Mouse (Mus musculus): ENCODE measurements around the gene 1700017D01Rik. TPM values are rescaled to one million over a fixed set of nuclear protein-coding genes. Genes with fewer than 3 reads are reported as not detected.
"Not testable (repeated sequence)": the region's sequence is repeated elsewhere in the genome, so short reads cannot be mapped to it uniquely, and the experiment has no call there.

1700017D01Rik gene
- polyA plus RNA-seq (2012; rRNA removed): not detected in 2 replicates

GRCm38 (mm10) chr19:11130776-11131175 lies at the start of gene 1700017D01Rik:
Gene 1700017D01Rik, minus strand, starts transcription at chr19:11130876.
- DNase-seq (ENCODE audit: low spot score): not testable (repeated sequence)

DNA sequence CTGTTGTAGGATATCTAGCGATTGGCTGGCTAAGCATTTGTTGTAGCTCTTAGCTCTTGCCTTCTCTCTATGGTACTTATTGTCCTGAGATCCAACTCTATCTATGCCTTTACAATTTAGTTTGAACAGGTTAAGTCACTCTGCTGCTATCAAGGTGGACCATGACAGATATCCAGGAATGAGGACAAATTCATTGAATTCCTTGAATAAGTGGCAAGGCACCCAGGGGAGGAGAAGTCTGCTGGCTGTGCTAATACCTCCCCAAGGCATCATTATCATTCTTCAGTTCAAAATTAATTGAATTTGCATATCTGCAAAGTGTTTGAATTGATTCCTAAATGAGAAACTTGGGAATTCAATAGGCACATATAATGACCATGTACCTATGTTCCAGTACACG lies 46.8 kb upstream of the 1700017D01Rik start:
- DNase-seq (ENCODE audit: low spot score): no peak

DNA sequence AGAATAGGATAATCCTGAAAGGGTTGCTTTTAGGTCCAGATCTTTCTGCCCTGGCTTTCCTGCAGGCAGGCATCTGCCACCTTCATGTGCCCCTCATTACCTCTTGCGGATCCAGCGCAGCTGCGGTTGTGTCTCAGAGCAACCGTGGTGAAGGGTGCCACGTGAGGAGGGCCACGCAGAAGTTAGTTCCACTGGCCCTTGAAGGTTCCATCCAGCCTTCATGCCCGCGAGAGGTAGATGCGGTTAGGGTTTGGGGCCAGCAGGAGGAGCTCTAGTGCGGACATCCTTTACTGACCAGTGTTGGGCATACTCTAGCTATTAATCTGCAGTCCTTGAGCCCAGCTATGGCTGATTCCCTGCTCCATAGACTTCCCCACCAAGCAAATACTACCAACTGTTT lies 34.5 kb upstream of the 1700017D01Rik start, which contains the start of gene 1700025F22Rik:
TSS of gene 1700025F22Rik (minus strand) at position 149 of the 400 bp plus-strand sequence.
- DNase-seq (ENCODE audit: low spot score): no peak

DNA sequence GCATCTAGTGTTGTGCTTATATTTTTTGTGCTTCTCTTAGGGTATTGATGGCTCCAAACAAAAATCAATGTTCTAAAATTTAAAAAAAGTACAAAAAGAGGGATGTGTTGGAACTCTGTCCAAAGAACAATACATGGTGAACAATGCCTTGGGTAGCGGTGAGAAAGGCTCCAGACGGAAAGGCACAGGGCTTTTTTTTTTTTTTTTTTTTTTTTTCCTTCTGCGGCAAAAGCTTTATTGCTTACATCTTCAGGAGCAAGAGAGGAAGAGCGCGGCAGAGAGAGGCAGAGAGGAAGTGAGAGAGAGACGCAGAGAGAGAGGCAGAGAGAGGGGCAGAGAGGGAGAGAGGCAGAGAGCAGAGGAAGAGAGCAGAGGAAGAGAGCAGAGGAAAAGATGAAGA lies 27.2 kb upstream of the 1700017D01Rik start:
- DNase-seq (ENCODE audit: low spot score): not testable (repeated sequence)

GRCm38 (mm10) chr19:11135336-11135735 lies 4.7 kb upstream of the 1700017D01Rik start:
- DNase-seq (ENCODE audit: low spot score): no peak

- no peak for DNase-seq (ENCODE audit: low spot score)
Measured at GRCm38 (mm10) chr19:11134852-11135251, 4.2 kb upstream of the 1700017D01Rik start.

DNA sequence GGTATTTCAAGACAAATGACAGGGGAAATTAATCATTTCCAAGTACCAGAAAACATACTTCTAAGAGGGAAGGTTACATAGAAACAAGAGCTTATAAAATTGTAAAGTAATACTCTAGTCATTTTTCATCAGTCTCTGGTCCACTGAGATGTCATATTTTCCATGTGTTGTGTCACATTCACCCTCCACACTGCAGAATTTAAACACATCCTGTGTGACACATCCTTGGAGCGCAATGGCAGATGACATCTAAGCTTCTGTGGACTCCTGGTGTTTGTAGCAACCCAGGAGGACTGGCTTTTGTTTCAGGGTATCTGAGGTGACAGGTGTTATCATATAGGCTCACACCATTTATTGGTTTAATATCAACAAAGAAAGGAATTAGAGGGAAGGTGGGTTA lies 974 bp downstream of the 1700017D01Rik start:
- DNase-seq (ENCODE audit: low spot score): no peak

GRCm38 (mm10) chr19:11121016-11121420 lies 9.7 kb downstream of the 1700017D01Rik start:
- not testable (repeated sequence) for DNase-seq (ENCODE audit: low spot score)

DNA sequence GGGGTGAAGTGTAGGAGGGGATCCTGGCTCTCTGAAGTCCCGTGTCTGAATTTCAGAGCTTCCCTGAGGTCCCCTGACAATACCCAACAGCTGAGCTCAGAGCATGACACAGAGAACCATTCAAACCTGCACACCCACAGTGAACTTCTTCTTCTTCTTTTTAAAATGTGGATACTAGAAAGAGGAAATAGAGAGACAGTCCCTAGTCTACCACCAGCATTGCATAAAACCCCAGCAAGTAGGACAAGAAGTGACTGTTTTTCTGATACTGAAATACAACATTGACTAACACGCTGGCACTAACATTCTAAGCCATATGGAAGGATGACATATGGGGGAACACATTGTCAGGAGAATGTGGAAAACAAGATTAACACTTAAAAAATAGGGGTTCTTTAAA lies 11.3 kb downstream of the 1700017D01Rik start:
- no peak for DNase-seq (ENCODE audit: low spot score)

DNA sequence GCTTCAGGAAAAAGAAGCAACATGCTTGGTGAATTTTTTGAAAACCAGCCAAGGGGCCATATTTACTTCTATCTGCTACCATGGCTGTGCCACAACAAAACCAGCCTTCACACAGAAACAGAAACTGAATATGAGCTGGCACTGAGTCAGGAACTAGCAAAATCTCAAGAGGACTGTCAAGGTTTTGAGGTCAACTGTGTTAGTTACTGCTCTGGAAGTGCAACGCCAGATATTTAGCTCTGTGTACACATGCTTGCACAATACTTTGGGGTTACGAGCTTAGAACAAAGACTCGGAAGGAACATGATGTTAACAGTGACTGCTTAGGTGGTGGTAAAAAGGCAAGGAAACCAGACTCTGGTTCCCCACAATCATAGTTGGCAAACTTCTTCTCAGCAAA lies 22.9 kb downstream of the 1700017D01Rik start:
- DNase-seq (ENCODE audit: low spot score): no peak

DNA sequence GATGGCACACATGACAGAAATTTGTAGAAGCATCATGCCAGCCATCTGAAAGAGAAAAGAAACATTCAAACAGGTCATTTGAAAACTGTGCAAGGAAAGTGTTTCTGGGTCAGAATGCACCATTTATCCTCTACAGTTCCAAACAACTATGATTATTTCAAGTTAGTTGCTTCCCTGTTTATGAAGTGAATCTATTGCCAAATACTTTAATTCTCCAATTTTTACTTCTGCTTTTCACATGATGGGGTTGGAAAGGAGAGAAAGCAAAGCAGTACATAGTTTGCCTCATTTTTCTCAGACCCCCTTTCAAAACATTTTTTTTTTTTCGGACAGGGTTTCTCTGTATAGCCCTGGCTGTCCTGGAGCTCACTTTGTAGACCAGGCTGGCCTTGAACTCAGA lies 28.8 kb downstream of the 1700017D01Rik start:
- DNase-seq (ENCODE audit: low spot score): no peak

DNA sequence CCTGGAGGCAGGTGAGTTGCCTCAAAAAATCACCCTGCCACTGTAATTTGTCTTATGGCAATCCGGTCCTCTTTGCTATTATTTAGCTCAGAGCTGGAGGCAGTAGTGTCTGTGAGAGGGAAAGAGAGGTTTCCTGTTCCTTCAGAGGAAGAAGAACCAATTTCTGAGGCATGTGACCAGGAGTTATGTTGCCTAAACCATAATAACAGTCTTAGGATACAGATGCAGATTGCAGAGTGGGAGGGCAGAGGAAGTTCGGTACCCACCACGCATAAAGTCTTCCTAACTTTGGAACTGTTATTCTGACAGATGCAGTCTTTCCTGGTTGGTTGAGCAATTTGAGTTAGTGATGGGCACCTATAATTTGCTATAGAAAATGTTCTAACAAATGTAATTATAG lies 32.3 kb downstream of the 1700017D01Rik start:
- no peak for DNase-seq (ENCODE audit: low spot score)

GRCm38 (mm10) chr19:11092131-11092530 lies 38.5 kb downstream of the 1700017D01Rik start:
- DNase-seq (ENCODE audit: low spot score): not testable (repeated sequence)

- no peak for DNase-seq (ENCODE audit: low spot score)
Measured at GRCm38 (mm10) chr19:11080934-11081333, 49.7 kb downstream of the 1700017D01Rik start, which contains the start of gene Ms4a8a. Gene Ms4a8a, minus strand, starts transcription at chr19:11081102.

DNA sequence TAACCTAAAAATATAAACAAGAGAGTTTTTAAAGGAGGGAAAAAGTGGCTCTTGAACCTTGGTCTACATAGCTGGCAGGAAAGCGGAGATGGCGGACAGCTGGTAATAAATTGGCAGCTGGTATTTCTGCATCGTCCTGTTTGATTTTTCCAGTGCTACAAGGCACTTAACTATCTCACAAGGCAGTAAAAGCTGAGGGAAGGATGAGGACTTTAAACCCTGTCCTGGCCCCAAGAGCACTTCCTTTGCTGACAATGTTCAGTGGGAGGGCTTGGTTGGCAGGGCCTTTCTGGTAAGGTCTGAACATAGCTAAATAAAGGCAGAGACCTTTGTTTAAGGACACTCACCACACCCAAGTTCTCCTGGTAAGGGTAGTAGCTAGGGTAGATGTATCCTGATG lies 60.3 kb downstream of the 1700017D01Rik start:
- no peak for DNase-seq (ENCODE audit: low spot score)

- DNase-seq (ENCODE audit: low spot score): no peak
Measured at GRCm38 (mm10) chr19:11065202-11065875, 65.3 kb downstream of the 1700017D01Rik start.

GRCm38 (mm10) chr19:11060900-11061299 lies 69.8 kb downstream of the 1700017D01Rik start:
- DNase-seq (ENCODE audit: low spot score): no peak

GRCm38 (mm10) chr19:11059967-11060366 lies 70.7 kb downstream of the 1700017D01Rik start:
- DNase-seq (ENCODE audit: low spot score): no peak

DNA sequence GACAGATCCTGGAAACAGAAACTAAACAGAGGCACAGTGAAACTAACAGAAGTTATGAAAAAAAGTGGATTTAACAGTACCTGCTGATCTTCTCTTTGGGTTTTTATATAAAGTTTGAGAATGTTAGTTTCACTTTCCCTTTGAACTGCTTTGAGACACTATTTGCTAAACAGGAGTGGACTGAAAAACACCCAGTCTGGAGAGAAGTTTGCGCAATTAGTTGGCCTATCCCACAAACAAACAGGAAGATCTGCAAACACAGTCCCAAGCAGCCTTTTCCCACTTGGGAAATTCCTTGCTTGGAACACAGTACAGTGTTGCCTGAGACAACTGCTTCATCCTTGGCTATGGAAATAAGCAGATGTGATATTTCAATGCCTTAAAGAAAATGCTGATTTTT lies 75.0 kb downstream of the 1700017D01Rik start:
- not testable (repeated sequence) for DNase-seq (ENCODE audit: low spot score)

- DNase-seq (ENCODE audit: low spot score): no peak
Measured at GRCm38 (mm10) chr19:11053277-11053676, 77.4 kb downstream of the 1700017D01Rik start.

DNA sequence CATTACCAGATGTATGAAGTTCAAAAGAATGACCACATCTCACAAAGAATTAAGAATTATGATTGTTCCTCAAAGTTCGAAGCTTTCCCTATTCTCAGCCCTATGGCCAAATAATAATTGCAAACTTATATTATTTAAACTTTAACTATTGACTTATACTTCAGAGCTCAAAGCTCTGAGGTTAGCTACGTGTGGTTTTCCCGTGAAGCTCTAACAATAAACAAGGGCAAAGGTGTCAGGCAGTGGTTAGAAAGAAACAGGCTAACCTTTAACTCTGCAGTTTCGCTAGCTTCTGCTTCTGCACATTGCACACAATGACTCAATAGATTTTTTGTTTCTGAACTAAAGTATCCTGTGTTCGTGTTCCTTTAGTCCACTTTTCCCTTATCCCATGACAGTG lies 77.8 kb downstream of the 1700017D01Rik start:
- no peak for DNase-seq (ENCODE audit: low spot score)

- no peak for DNase-seq (ENCODE audit: low spot score)
Measured at GRCm38 (mm10) chr19:11050286-11050685, 80.4 kb downstream of the 1700017D01Rik start.

DNA sequence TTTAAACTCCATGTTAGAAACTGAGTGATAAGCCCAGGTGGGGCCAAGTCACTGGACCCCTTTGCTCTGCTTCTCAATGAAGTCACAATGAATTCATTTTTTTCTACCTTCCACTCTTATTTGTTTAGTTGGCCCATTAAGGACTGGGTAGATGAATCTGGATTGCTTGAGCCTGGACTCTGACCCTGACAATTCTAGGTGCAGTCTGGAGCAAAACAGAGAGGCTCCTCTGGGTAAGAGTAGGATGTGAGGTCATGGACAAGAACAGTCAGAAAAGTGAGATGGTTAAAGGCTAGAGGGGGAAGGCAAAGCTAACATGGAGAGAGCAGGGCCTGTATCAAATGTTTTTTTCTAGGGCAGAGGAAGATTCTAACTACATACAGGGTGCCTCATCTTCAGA lies 81.2 kb downstream of the 1700017D01Rik start:
- no peak for DNase-seq (ENCODE audit: low spot score)

- no peak for DNase-seq (ENCODE audit: low spot score)
Measured at GRCm38 (mm10) chr19:11048503-11048902, 82.2 kb downstream of the 1700017D01Rik start.

Measured in urinary bladder, adult 2 months (tissue).